Mouse (Mus musculus) embryonic stem cell, embryonic (primary cell): ENCODE data around the gene Tmem117.

Experiments used
- CTCF ChIA-PET, 4 experiments: fragments of 300-600 bp in 2 of 4; fragments of 350-600 bp in 2 of 4; sonication (Branson Sonifier 250); formaldehyde crosslinking; loops; one replicate each; lab custom pipeline; 2022; ENCODE audit warnings: inconsistent platforms in 2 of 4; lab: Charles Lee
- POLR2A ChIA-PET, 4 experiments: fragments of 300-600 bp in 2 of 4; fragments of 350-600 bp in 2 of 4; sonication (Branson Sonifier 250); formaldehyde crosslinking; loops; one replicate each; lab custom pipeline; 2022; ENCODE audit warnings: antibody characterized with exemption in 4 of 4, inconsistent platforms in 1 of 4; lab: Charles Lee

The Tmem117 gene

GRCm38 (mm10) chr15:95137018-95137810 is 508.2 kb downstream of the Tmem117 start:
- CTCF ChIA-PET, result interaction anchor here in 1 of 4 experiments (0.6 kb wide), 1 partner anchor 249 kb away, joined by 5 read pairs; no protein-coding TSS in a partner anchor
- POLR2A ChIA-PET, result interaction anchor here in 1 of 4 experiments (0.5 kb wide), 1 partner anchor 1104 kb away, joined by 3 read pairs; no protein-coding TSS in a partner anchor

DNA sequence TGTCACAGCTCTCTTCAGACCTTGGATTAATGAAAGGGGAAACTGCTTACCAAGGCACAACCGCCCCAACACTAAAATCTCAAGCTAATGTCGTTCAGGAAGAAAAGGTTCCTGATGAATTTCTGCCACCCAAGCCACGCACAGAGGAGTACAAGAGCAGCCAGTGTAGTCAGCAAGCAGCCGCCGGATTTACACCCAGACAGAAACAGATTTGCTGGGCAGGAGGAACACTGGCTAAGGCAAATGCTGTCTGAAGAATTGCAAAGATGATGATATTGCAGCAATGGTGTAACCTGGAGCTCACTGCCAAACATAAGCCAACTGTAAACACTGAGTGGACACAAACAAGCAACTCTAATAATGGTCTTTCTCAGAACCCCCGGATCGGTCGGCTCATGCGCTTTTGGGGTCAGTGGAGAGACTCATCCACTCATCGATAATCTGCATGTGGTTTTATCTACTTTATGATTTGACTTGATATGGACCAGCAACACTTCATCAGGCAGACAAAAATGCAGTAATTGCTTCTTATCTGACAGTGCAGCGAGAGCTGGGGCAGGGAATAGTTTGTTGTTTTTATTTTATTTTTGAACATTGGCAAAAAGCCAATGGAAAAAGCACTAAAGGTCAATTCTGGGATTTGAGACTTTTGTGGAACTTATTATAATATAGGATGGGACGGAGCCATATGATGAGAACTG is 509.8 kb downstream of the Tmem117 start:
- ChIA-PET CTCF (no interaction called here), POLR2A (no interaction called here)

DNA sequence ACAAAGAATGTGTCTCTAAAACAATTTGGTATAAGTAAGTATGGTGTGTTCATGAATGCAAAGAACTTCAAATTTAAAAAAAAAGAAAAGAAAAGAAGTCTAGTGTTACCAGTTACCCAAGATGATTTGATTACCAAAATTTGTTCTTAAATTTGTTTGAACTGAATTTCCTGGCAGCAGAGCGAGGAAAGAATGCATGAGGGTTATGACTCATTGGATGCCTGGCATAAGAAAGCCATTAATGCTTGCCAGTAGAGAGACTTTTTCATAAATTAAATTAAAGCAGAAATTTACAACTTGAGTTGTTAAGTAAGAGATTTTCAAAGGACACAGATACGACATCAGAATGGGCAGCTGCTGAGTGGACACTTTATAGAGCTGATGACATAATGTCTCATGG is 515.1 kb downstream of the Tmem117 start:
- CTCF ChIA-PET, result no interaction called here

GRCm38 (mm10) chr15:95145118-95145517 is 516.1 kb downstream of the Tmem117 start:
- CTCF ChIA-PET, result no interaction called here

More for the DNA sequence above, 515.1 kb downstream of the Tmem117 start:
- POLR2A ChIA-PET, result no interaction called here

More at GRCm38 (mm10) chr15:95145118-95145517, 516.1 kb downstream of the Tmem117 start:
- POLR2A ChIA-PET, result no interaction called here
